Mouse (Mus musculus) liver, embryonic 16.5 days (tissue): ENCODE results near the gene Lmod1. TPM values are rescaled to one million over a fixed set of nuclear protein-coding genes. Genes with fewer than 3 reads are reported as not detected.
A peak's percentile ranks its signal among the peaks of the same experiment; 100 is the strongest.

ENCODE experiments used
- ATAC-seq: fragments of 200-750 bp; cut with Nextera tagmentation; 2 replicates; pipeline ENCODE4 v1.8.0; 2017; ENCODE audit warnings: low read depth, mild to moderate bottlenecking, moderate number of reproducible peaks, moderate library complexity
- H3K27ac ChIP-seq: fragments of 300-500 bp; sonication (generic); 2 replicates; pipeline ENCODE4 v1.5.1; 2014; ENCODE audit warnings: mild to moderate bottlenecking, low read length
- H3K27me3 ChIP-seq: fragments of 300-500 bp; sonication (generic); 2 replicates; pipeline ENCODE4 v1.6.1; 2014; ENCODE audit warnings: low read depth, low read length, mixed read lengths; ENCODE audit not compliant: control insufficient read depth, insufficient read depth
- H3K36me3 ChIP-seq: fragments of 300-500 bp; sonication (generic); 2 replicates; pipeline ENCODE4 v1.6.1; 2014; ENCODE audit warnings: mild to moderate bottlenecking; ENCODE audit not compliant: control insufficient read depth, insufficient read depth
- H3K4me1 ChIP-seq: fragments of 300-500 bp; sonication (generic); 2 replicates; pipeline ENCODE4 v1.6.1; 2014; ENCODE audit warnings: low read depth, low read length, mixed read lengths; ENCODE audit not compliant: control insufficient read depth
- H3K4me2 ChIP-seq: fragments of 300-500 bp; sonication (generic); 2 replicates; pipeline ENCODE4 v1.6.1; 2014; ENCODE audit warnings: low read depth, low read length, mixed read lengths
- H3K4me3 ChIP-seq: fragments of 300-500 bp; sonication (generic); 2 replicates; pipeline ENCODE4 v1.5.1; 2014; ENCODE audit warnings: low read depth, mild to moderate bottlenecking, low read length
- H3K9ac ChIP-seq: fragments of 300-500 bp; sonication (generic); 2 replicates; pipeline ENCODE4 v1.6.1; 2014; ENCODE audit warnings: low read depth, low read length
- H3K9me3 ChIP-seq: fragments of 300-500 bp; sonication (generic); replicated peaks from 2 replicates; pipeline ENCODE4 v1.6.1; 2016; ENCODE audit warnings: low read length; ENCODE audit not compliant: control insufficient read depth
- WGBS: fragments of 180-500 bp; shearing (Covaris S2); extraction: QIAGEN DNeasy Blood & Tissue Kit; methylation state at CpG from one replicate; pipeline ENCODE4 v1.1.7; 2014; ENCODE audit not compliant: insufficient replicate concordance; 5-methylcytosine and 5-hydroxymethylcytosine counted together
- polyA plus RNA-seq: library from polyadenylated mRNA; unstranded; fragments of >200 nt; fragmentation: Nextera tagmentation; extraction: Ambion mirVana; gene quantifications from 2 replicates; pipeline ENCODE4 v1.2.1, GENCODE M21; 2015

Gene Lmod1
- polyA plus RNA-seq, 1 experiment from 2014 or later, result 0.07 TPM

GRCm38 (mm10) chr1:135368245-135368644 is 43.6 kb downstream of the Lmod1 start:
- Histone ChIP-seq H3K9me3 (no peaks in the 10 kb centered on the region), H3K27ac (no peak overlapping the region), H3K4me2 (peak overlapping the region; percentile 51), H3K36me3 (no peaks in the 10 kb centered on the region), H3K4me1 (no peaks in the 10 kb centered on the region), H3K4me3 (peak overlapping the region; percentile 20), H3K27me3 (peaks cover 5% of the 10 kb centered on the region; the same call in 1 of the 2 replicates), H3K9ac (no peak overlapping the region)
- 2% methylated on average over 20 of the region's 20 CpGs for WGBS
- ATAC-seq, result peak; percentile 43; the same call in 1 of the 2 replicates

- no peak overlapping the region for H3K4me3 ChIP-seq
- no peaks in the 10 kb centered on the region for H3K36me3 ChIP-seq
- no peak overlapping the region for H3K27ac ChIP-seq
- H3K9ac ChIP-seq, result no peak overlapping the region
- no peak for ATAC-seq
- 15% methylated on average over 14 of the region's 14 CpGs for WGBS
- H3K9me3 ChIP-seq, result no peaks in the 10 kb centered on the region
- peaks cover 8% of the 10 kb centered on the region for H3K27me3 ChIP-seq
- no peaks in the 10 kb centered on the region for H3K4me1 ChIP-seq
- peak overlapping the region; percentile 51 for H3K4me2 ChIP-seq
Measured at GRCm38 (mm10) chr1:135368982-135369381, 44.4 kb downstream of the Lmod1 start.

- peaks cover 12% of the 10 kb centered on the region for H3K27me3 ChIP-seq
- no peak for ATAC-seq
- H3K27ac ChIP-seq, result no peak overlapping the region
- WGBS, result 59% methylated on average over 5 of the region's 5 CpGs
- H3K9ac ChIP-seq, result no peak overlapping the region
- no peak overlapping the region for H3K4me3 ChIP-seq
- no peak overlapping the region for H3K4me2 ChIP-seq
- H3K36me3 ChIP-seq, result no peaks in the 10 kb centered on the region
- H3K9me3 ChIP-seq, result no peaks in the 10 kb centered on the region
- no peaks in the 10 kb centered on the region for H3K4me1 ChIP-seq
Measured at GRCm38 (mm10) chr1:135369415-135369814, 44.8 kb downstream of the Lmod1 start.

GRCm38 (mm10) chr1:135373171-135373677 is 48.6 kb downstream of the Lmod1 start:
- no peaks in the 10 kb centered on the region for H3K4me1 ChIP-seq
- no peaks in the 10 kb centered on the region for H3K9me3 ChIP-seq
- 64% methylated on average over 4 of the region's 4 CpGs for WGBS
- no peak overlapping the region for H3K9ac ChIP-seq
- H3K4me2 ChIP-seq, result no peak overlapping the region
- no peak overlapping the region for H3K4me3 ChIP-seq
- H3K27me3 ChIP-seq, result peaks cover 23% of the 10 kb centered on the region
- no peak for ATAC-seq
- H3K27ac ChIP-seq, result no peak overlapping the region
- H3K36me3 ChIP-seq, result no peaks in the 10 kb centered on the region

- H3K27ac ChIP-seq, result no peak overlapping the region
- 8% methylated on average over 19 of the region's 19 CpGs for WGBS
Measured at GRCm38 (mm10) chr1:135374175-135374867, 49.7 kb downstream of the Lmod1 start.

GRCm38 (mm10) chr1:135374868-135375581 is 50.4 kb downstream of the Lmod1 start, which contains the start of gene Shisa4:
Gene Shisa4 (minus strand): TSS chr1:135375237.
- peaks cover 18% of the 10 kb centered on the region for H3K27me3 ChIP-seq
- H3K9me3 ChIP-seq, result no peaks in the 10 kb centered on the region
- no peaks in the 10 kb centered on the region for H3K36me3 ChIP-seq
- H3K4me2 ChIP-seq, result peak within 1 kb of the TSS; percentile 71
- peak within 1 kb of the TSS; percentile 51 for H3K4me3 ChIP-seq
- WGBS, result 4% methylated on average over 30 of the region's 38 CpGs
- no peak within 1 kb of the TSS for H3K27ac ChIP-seq
- H3K4me1 ChIP-seq, result no peaks in the 10 kb centered on the region
- peak; percentile 55 for ATAC-seq
- H3K9ac ChIP-seq, result no peak within 1 kb of the TSS; the same call in 1 of the 2 replicates

More at GRCm38 (mm10) chr1:135374175-135374867, 49.7 kb downstream of the Lmod1 start:
- Histone ChIP-seq H3K4me2 (peak overlapping the region; percentile 71), H3K4me3 (peak overlapping the region; percentile 51), H3K9ac (no peak overlapping the region; the same call in 1 of the 2 replicates), H3K9me3 (no peaks in the 10 kb centered on the region), H3K27me3 (peaks cover 18% of the 10 kb centered on the region), H3K36me3 (no peaks in the 10 kb centered on the region), H3K4me1 (no peaks in the 10 kb centered on the region)
- no peak for ATAC-seq

GRCm38 (mm10) chr1:135378576-135378975 is 54.0 kb downstream of the Lmod1 start:
- H3K4me1 ChIP-seq, result no peaks in the 10 kb centered on the region
- peaks cover 18% of the 10 kb centered on the region for H3K27me3 ChIP-seq
- ATAC-seq, result no peak
- H3K27ac ChIP-seq, result no peak overlapping the region
- no peaks in the 10 kb centered on the region for H3K36me3 ChIP-seq
- no peak overlapping the region for H3K4me3 ChIP-seq
- no peak overlapping the region for H3K4me2 ChIP-seq
- H3K9ac ChIP-seq, result no peak overlapping the region
- 59% methylated on average over 9 of the region's 9 CpGs for WGBS
- no peaks in the 10 kb centered on the region for H3K9me3 ChIP-seq

GRCm38 (mm10) chr1:135379048-135379447 is 54.4 kb downstream of the Lmod1 start:
- WGBS, result 17% methylated on average over 2 of the region's 2 CpGs
- Histone ChIP-seq H3K4me2 (no peak overlapping the region), H3K27me3 (peaks cover 15% of the 10 kb centered on the region), H3K4me3 (no peak overlapping the region), H3K36me3 (no peaks in the 10 kb centered on the region), H3K9ac (no peak overlapping the region), H3K4me1 (no peaks in the 10 kb centered on the region), H3K9me3 (no peaks in the 10 kb centered on the region), H3K27ac (no peak overlapping the region)
- no peak for ATAC-seq
